Mouse (Mus musculus) layer of hippocampus, postnatal 14 days (tissue): ENCODE measurements at regions not wholly inside any gene's neighbourhood (a gene's known extent, or its start where the extent isn't known, plus 50 kb on each side); places are given as distances from the start of the nearest gene placed in this dataset.

Experiments
- DNase-seq, 2 experiments: peaks; one replicate each; pipeline ENCODE4 v3.0.0; 2021 to 2022; ENCODE audit warnings: low spot score in 2 of 2, mixed read lengths in 1 of 2

- DNase-seq = peak in 1 of 2 experiments; percentile 1
Measured at GRCm38 (mm10) chr19:50766171-50766570, 87.7 kb upstream of the Sorcs1 start.
